Mouse (Mus musculus): ENCODE measurements around the gene Mff. TPM values are rescaled to one million over a fixed set of nuclear protein-coding genes. Genes with fewer than 3 reads are reported as not detected.

Gene Mff
- polyA plus RNA-seq, 1 experiment from 2014 or later: 200 TPM

- 89% methylated on average over 5 of the region's 5 CpGs for WGBS
- Histone ChIP-seq H3K36me3 (ENCODE audit: control insufficient read depth, insufficient read depth, low read length) (peaks cover 23% of the 10 kb centered on the region), H3K4me1 (ENCODE audit: control insufficient read depth, insufficient read depth, low read length) (peaks cover 9% of the 10 kb centered on the region; the same call in 1 of the 2 replicates), H3K4me2 (replicated peaks; ENCODE audit: low read depth, low read length) (no peak overlapping the region), H3K9ac (replicated peaks; ENCODE audit: low read depth, low read length) (no peak overlapping the region), H3K4me3 (ENCODE audit: low read depth, low read length) (no peak overlapping the region), H3K27me3 (ENCODE audit: control insufficient read depth, insufficient read depth, low read length) (no peaks in the 10 kb centered on the region), H3K9me3 (ENCODE audit: control insufficient read depth, low read depth, low read length) (no peaks in the 10 kb centered on the region), H3K27ac (ENCODE audit: low read length) (no peak overlapping the region)
- ATAC-seq (ENCODE audit: insufficient number of reproducible peaks, insufficient read depth, low FRiP score, low read depth): no peak
Observed at GRCm38 (mm10) chr1:82726482-82726881, 1.8 kb downstream of the Mff start.

- Histone ChIP-seq H3K27me3 (ENCODE audit: control insufficient read depth, insufficient read depth, low read length) (no peaks in the 10 kb centered on the region), H3K4me2 (replicated peaks; ENCODE audit: low read depth, low read length) (no peak overlapping the region), H3K36me3 (ENCODE audit: control insufficient read depth, insufficient read depth, low read length) (peaks cover 62% of the 10 kb centered on the region), H3K4me3 (ENCODE audit: low read depth, low read length) (no peak overlapping the region), H3K4me1 (ENCODE audit: control insufficient read depth, insufficient read depth, low read length) (no peaks in the 10 kb centered on the region), H3K27ac (ENCODE audit: low read length) (no peak overlapping the region), H3K9ac (replicated peaks; ENCODE audit: low read depth, low read length) (no peak overlapping the region), H3K9me3 (ENCODE audit: control insufficient read depth, low read depth, low read length) (no peaks in the 10 kb centered on the region)
- 84% methylated on average over 1 of the region's 1 CpGs for WGBS
- no peak for ATAC-seq (ENCODE audit: insufficient number of reproducible peaks, insufficient read depth, low FRiP score, low read depth)
Observed at GRCm38 (mm10) chr1:82733357-82733756, 8.7 kb downstream of the Mff start.

- Histone ChIP-seq H3K4me3 (ENCODE audit: low read depth, low read length) (no peak overlapping the region), H3K27me3 (ENCODE audit: control insufficient read depth, insufficient read depth, low read length) (no peaks in the 10 kb centered on the region), H3K27ac (ENCODE audit: low read length) (no peak overlapping the region), H3K9me3 (ENCODE audit: control insufficient read depth, low read depth, low read length) (no peaks in the 10 kb centered on the region), H3K9ac (replicated peaks; ENCODE audit: low read depth, low read length) (no peak overlapping the region), H3K36me3 (ENCODE audit: control insufficient read depth, insufficient read depth, low read length) (peaks cover 30% of the 10 kb centered on the region), H3K4me1 (ENCODE audit: control insufficient read depth, insufficient read depth, low read length) (no peaks in the 10 kb centered on the region), H3K4me2 (replicated peaks; ENCODE audit: low read depth, low read length) (no peak overlapping the region)
- ATAC-seq (ENCODE audit: insufficient number of reproducible peaks, insufficient read depth, low FRiP score, low read depth): no peak
- 74% methylated on average over 1 of the region's 1 CpGs for WGBS
Observed at GRCm38 (mm10) chr1:82738066-82738465, 13.4 kb downstream of the Mff start.

- WGBS: 87% methylated on average over 7 of the region's 7 CpGs
- Histone ChIP-seq H3K36me3 (ENCODE audit: control insufficient read depth, insufficient read depth, low read length) (peaks cover 16% of the 10 kb centered on the region; the same call in 1 of the 2 replicates), H3K4me2 (replicated peaks; ENCODE audit: low read depth, low read length) (no peak overlapping the region), H3K27ac (ENCODE audit: low read length) (no peak overlapping the region), H3K4me1 (ENCODE audit: control insufficient read depth, insufficient read depth, low read length) (no peaks in the 10 kb centered on the region), H3K9me3 (ENCODE audit: control insufficient read depth, low read depth, low read length) (no peaks in the 10 kb centered on the region), H3K9ac (replicated peaks; ENCODE audit: low read depth, low read length) (no peak overlapping the region), H3K4me3 (ENCODE audit: low read depth, low read length) (no peak overlapping the region), H3K27me3 (ENCODE audit: control insufficient read depth, insufficient read depth, low read length) (no peaks in the 10 kb centered on the region)
- no peak for ATAC-seq (ENCODE audit: insufficient number of reproducible peaks, insufficient read depth, low FRiP score, low read depth)
Observed at GRCm38 (mm10) chr1:82741539-82741938, 16.8 kb downstream of the Mff start.

GRCm38 (mm10) chr1:82743962-82744361 lies 19.3 kb downstream of the Mff start:
- no peak overlapping the region for H3K9ac ChIP-seq (replicated peaks; ENCODE audit: low read depth, low read length)
- no peak overlapping the region for H3K4me2 ChIP-seq (replicated peaks; ENCODE audit: low read depth, low read length)
- no peak overlapping the region for H3K27ac ChIP-seq (ENCODE audit: low read length)
- peaks cover 16% of the 10 kb centered on the region; the same call in 1 of the 2 replicates for H3K36me3 ChIP-seq (ENCODE audit: control insufficient read depth, insufficient read depth, low read length)
- WGBS: 93% methylated on average over 3 of the region's 3 CpGs
- H3K27me3 ChIP-seq (ENCODE audit: control insufficient read depth, insufficient read depth, low read length): no peaks in the 10 kb centered on the region
- H3K9me3 ChIP-seq (ENCODE audit: control insufficient read depth, low read depth, low read length): no peaks in the 10 kb centered on the region
- ATAC-seq (ENCODE audit: insufficient number of reproducible peaks, insufficient read depth, low FRiP score, low read depth): no peak
- H3K4me3 ChIP-seq (ENCODE audit: low read depth, low read length): no peak overlapping the region
- no peaks in the 10 kb centered on the region for H3K4me1 ChIP-seq (ENCODE audit: control insufficient read depth, insufficient read depth, low read length)

- 82% methylated on average over 4 of the region's 4 CpGs for WGBS
- no peaks in the 10 kb centered on the region for H3K4me1 ChIP-seq (ENCODE audit: control insufficient read depth, insufficient read depth, low read length)
Observed at GRCm38 (mm10) chr1:82746408-82746807, 21.7 kb downstream of the Mff start.

GRCm38 (mm10) chr1:82747714-82748452 lies 23.2 kb downstream of the Mff start:
- peaks cover 21% of the 10 kb centered on the region for H3K36me3 ChIP-seq (ENCODE audit: control insufficient read depth, insufficient read depth, low read length)

More at GRCm38 (mm10) chr1:82746408-82746807, 21.7 kb downstream of the Mff start:
- Histone ChIP-seq H3K27me3 (ENCODE audit: control insufficient read depth, insufficient read depth, low read length) (no peaks in the 10 kb centered on the region), H3K9ac (replicated peaks; ENCODE audit: low read depth, low read length) (no peak overlapping the region), H3K36me3 (ENCODE audit: control insufficient read depth, insufficient read depth, low read length) (peaks cover 16% of the 10 kb centered on the region; the same call in 1 of the 2 replicates), H3K9me3 (ENCODE audit: control insufficient read depth, low read depth, low read length) (no peaks in the 10 kb centered on the region), H3K27ac (ENCODE audit: low read length) (no peak overlapping the region), H3K4me3 (ENCODE audit: low read depth, low read length) (no peak overlapping the region), H3K4me2 (replicated peaks; ENCODE audit: low read depth, low read length) (no peak overlapping the region)
- no peak for ATAC-seq (ENCODE audit: insufficient number of reproducible peaks, insufficient read depth, low FRiP score, low read depth)

GRCm38 (mm10) chr1:82759520-82759919 lies 34.8 kb downstream of the Mff start:
- Histone ChIP-seq H3K27ac (ENCODE audit: low read length) (no peak overlapping the region), H3K9me3 (ENCODE audit: control insufficient read depth, low read depth, low read length) (no peaks in the 10 kb centered on the region), H3K4me2 (replicated peaks; ENCODE audit: low read depth, low read length) (no peak overlapping the region), H3K9ac (replicated peaks; ENCODE audit: low read depth, low read length) (no peak overlapping the region), H3K4me1 (ENCODE audit: control insufficient read depth, insufficient read depth, low read length) (no peaks in the 10 kb centered on the region), H3K27me3 (ENCODE audit: control insufficient read depth, insufficient read depth, low read length) (no peaks in the 10 kb centered on the region), H3K4me3 (ENCODE audit: low read depth, low read length) (no peak overlapping the region), H3K36me3 (ENCODE audit: control insufficient read depth, insufficient read depth, low read length) (peaks cover 8% of the 10 kb centered on the region; the same call in 1 of the 2 replicates)
- WGBS: 90% methylated on average over 1 of the region's 1 CpGs
- no peak for ATAC-seq (ENCODE audit: insufficient number of reproducible peaks, insufficient read depth, low FRiP score, low read depth)

More at GRCm38 (mm10) chr1:82747714-82748452, 23.2 kb downstream of the Mff start:
- no peaks in the 10 kb centered on the region for H3K9me3 ChIP-seq (ENCODE audit: control insufficient read depth, low read depth, low read length)
- H3K27me3 ChIP-seq (ENCODE audit: control insufficient read depth, insufficient read depth, low read length): no peaks in the 10 kb centered on the region
- no peak overlapping the region for H3K27ac ChIP-seq (ENCODE audit: low read length)
- no peak for ATAC-seq (ENCODE audit: insufficient number of reproducible peaks, insufficient read depth, low FRiP score, low read depth)
- no peaks in the 10 kb centered on the region for H3K4me1 ChIP-seq (ENCODE audit: control insufficient read depth, insufficient read depth, low read length)
- H3K9ac ChIP-seq (replicated peaks; ENCODE audit: low read depth, low read length): no peak overlapping the region
- no peak overlapping the region for H3K4me2 ChIP-seq (replicated peaks; ENCODE audit: low read depth, low read length)
- 94% methylated on average over 2 of the region's 2 CpGs for WGBS
- no peak overlapping the region for H3K4me3 ChIP-seq (ENCODE audit: low read depth, low read length)

Data from stomach, embryonic 14.5 days (tissue).